Mouse (Mus musculus) C2C12 (cell line): ENCODE results near the gene Il20rb.

Experiments
- CTCF ChIP-seq: IDR thresholded peaks from one replicate; pipeline ENCODE4 v1.5.1; 2011; ENCODE audit not compliant: control insufficient read depth, insufficient read depth, insufficient read length
- FOSL1 ChIP-seq: IDR thresholded peaks from one replicate; pipeline ENCODE4 v1.8.0; 2011; ENCODE audit warnings: mild to moderate bottlenecking, low read length; ENCODE audit not compliant: poor library complexity, insufficient read depth, severe bottlenecking
- MAX ChIP-seq: IDR thresholded peaks from one replicate; pipeline ENCODE4 v1.6.1; 2011; ENCODE audit warnings: mild to moderate bottlenecking, control low read depth
- MYOD1 ChIP-seq: IDR thresholded peaks from one replicate; pipeline ENCODE4 v1.6.1; 2011; ENCODE audit warnings: low read depth; ENCODE audit not compliant: control insufficient read depth, insufficient read length
- USF1 ChIP-seq: IDR thresholded peaks from one replicate; pipeline ENCODE4 v1.6.1; 2011; ENCODE audit warnings: low read depth, mild to moderate bottlenecking, control low read depth, moderate library complexity

DNA sequence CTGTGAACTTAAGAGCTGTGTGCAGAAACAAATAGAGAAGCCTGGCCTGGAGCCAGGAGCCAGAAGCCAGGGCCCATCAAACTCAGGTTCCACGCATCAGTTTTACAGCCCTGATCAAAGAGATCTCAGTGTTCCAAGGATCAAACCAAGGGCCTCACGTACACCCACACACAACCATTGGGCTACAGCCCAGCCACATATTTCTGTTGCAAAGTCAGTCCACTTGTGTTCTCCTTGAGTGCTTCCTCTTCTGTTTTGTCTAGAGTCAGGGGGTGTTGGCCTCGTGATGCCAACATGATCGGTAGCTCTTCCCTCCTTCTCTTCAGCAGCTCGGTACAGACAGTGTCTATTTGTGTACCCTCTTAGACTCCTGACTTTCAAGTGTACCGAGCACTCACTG lies 34.2 kb downstream of the Il20rb start:
- TF ChIP-seq MAX (no peak), FOSL1 (no peak), CTCF (no peak), USF1 (no peak), MYOD1 (no peak)
